Mouse (Mus musculus): ENCODE data around the gene Dnaic1. TPM values are rescaled to one million over a fixed set of nuclear protein-coding genes. Genes with fewer than 3 reads are reported as not detected.
A peak's percentile ranks its signal among the peaks of the same experiment; 100 is the strongest.

The Dnaic1 gene
- polyA plus RNA-seq, 1 experiment from 2014 or later: 0.62 TPM

GRCm38 (mm10) chr4:41635224-41635623 lies 65.6 kb downstream of the Dnaic1 start:
- Histone ChIP-seq H3K27me3 (ENCODE audit: control insufficient read depth, insufficient read depth, low read length) (no peaks in the 10 kb centered on the region), H3K36me3 (ENCODE audit: control insufficient read depth, insufficient read depth, low read length) (no peaks in the 10 kb centered on the region), H3K27ac (ENCODE audit: low read depth, low read length) (peak overlapping the region; percentile 34; the same call in 1 of the 2 replicates), H3K9ac (ENCODE audit: low read length) (no peak overlapping the region), H3K4me2 (ENCODE audit: low read depth) (no peak overlapping the region), H3K4me3 (ENCODE audit: low read depth, low read length) (no peak overlapping the region), H3K4me1 (ENCODE audit: control insufficient read depth, insufficient read depth, low read length) (peaks cover 57% of the 10 kb centered on the region), H3K9me3 (ENCODE audit: control insufficient read depth, low read length) (no peaks in the 10 kb centered on the region)
- ATAC-seq (ENCODE audit: insufficient read depth, low FRiP score, low TSS enrichment) (no peak), DNase-seq (ENCODE audit: low spot score) (no peak)
- WGBS: 73% methylated on average over 8 of the region's 8 CpGs

GRCm38 (mm10) chr4:41635906-41636305 lies 66.3 kb downstream of the Dnaic1 start:
- H3K36me3 ChIP-seq (ENCODE audit: control insufficient read depth, insufficient read depth, low read length): no peaks in the 10 kb centered on the region
- H3K27ac ChIP-seq (ENCODE audit: low read depth, low read length): peak overlapping the region; percentile 58

GRCm38 (mm10) chr4:41636366-41636765 lies 66.8 kb downstream of the Dnaic1 start:
- no peaks in the 10 kb centered on the region for H3K9me3 ChIP-seq (ENCODE audit: control insufficient read depth, low read length)
- H3K9ac ChIP-seq (ENCODE audit: low read length): no peak overlapping the region
- DNase-seq (ENCODE audit: low spot score) (no peak), ATAC-seq (ENCODE audit: insufficient read depth, low FRiP score, low TSS enrichment) (no peak)
- H3K27me3 ChIP-seq (ENCODE audit: control insufficient read depth, insufficient read depth, low read length): no peaks in the 10 kb centered on the region
- peak overlapping the region; percentile 58 for H3K27ac ChIP-seq (ENCODE audit: low read depth, low read length)
- H3K36me3 ChIP-seq (ENCODE audit: control insufficient read depth, insufficient read depth, low read length): no peaks in the 10 kb centered on the region
- H3K4me2 ChIP-seq (ENCODE audit: low read depth): no peak overlapping the region
- no peak overlapping the region for H3K4me3 ChIP-seq (ENCODE audit: low read depth, low read length)
- WGBS: 34% methylated on average over 7 of the region's 7 CpGs
- peaks cover 45% of the 10 kb centered on the region for H3K4me1 ChIP-seq (ENCODE audit: control insufficient read depth, insufficient read depth, low read length)

More at GRCm38 (mm10) chr4:41635906-41636305, 66.3 kb downstream of the Dnaic1 start:
- WGBS: 48% methylated on average over 2 of the region's 2 CpGs
- Histone ChIP-seq H3K9ac (ENCODE audit: low read length) (no peak overlapping the region), H3K4me3 (ENCODE audit: low read depth, low read length) (no peak overlapping the region), H3K27me3 (ENCODE audit: control insufficient read depth, insufficient read depth, low read length) (no peaks in the 10 kb centered on the region), H3K4me1 (ENCODE audit: control insufficient read depth, insufficient read depth, low read length) (peaks cover 50% of the 10 kb centered on the region), H3K9me3 (ENCODE audit: control insufficient read depth, low read length) (no peaks in the 10 kb centered on the region), H3K4me2 (ENCODE audit: low read depth) (no peak overlapping the region)
- ATAC-seq (ENCODE audit: insufficient read depth, low FRiP score, low TSS enrichment): no peak
- DNase-seq (ENCODE audit: low spot score): peak; percentile 59

GRCm38 (mm10) chr4:41636882-41637635 lies 67.5 kb downstream of the Dnaic1 start:
- no peaks in the 10 kb centered on the region for H3K27me3 ChIP-seq (ENCODE audit: control insufficient read depth, insufficient read depth, low read length)
- H3K27ac ChIP-seq (ENCODE audit: low read depth, low read length): no peak overlapping the region; the same call in 1 of the 2 replicates
- H3K4me2 ChIP-seq (ENCODE audit: low read depth): no peak overlapping the region
- no peak overlapping the region for H3K4me3 ChIP-seq (ENCODE audit: low read depth, low read length)
- ATAC-seq (ENCODE audit: insufficient read depth, low FRiP score, low TSS enrichment) (no peak), DNase-seq (ENCODE audit: low spot score) (no peak)
- H3K9me3 ChIP-seq (ENCODE audit: control insufficient read depth, low read length): no peaks in the 10 kb centered on the region
- H3K9ac ChIP-seq (ENCODE audit: low read length): no peak overlapping the region
- 77% methylated on average over 10 of the region's 10 CpGs for WGBS
- peaks cover 38% of the 10 kb centered on the region for H3K4me1 ChIP-seq (ENCODE audit: control insufficient read depth, insufficient read depth, low read length)
- no peaks in the 10 kb centered on the region for H3K36me3 ChIP-seq (ENCODE audit: control insufficient read depth, insufficient read depth, low read length)

- no peak overlapping the region for H3K4me3 ChIP-seq (ENCODE audit: low read depth, low read length)
- no peaks in the 10 kb centered on the region for H3K27me3 ChIP-seq (ENCODE audit: control insufficient read depth, insufficient read depth, low read length)
- H3K27ac ChIP-seq (ENCODE audit: low read depth, low read length): no peak overlapping the region
- WGBS: 95% methylated on average over 10 of the region's 10 CpGs
- no peak for ATAC-seq (ENCODE audit: insufficient read depth, low FRiP score, low TSS enrichment)
- no peaks in the 10 kb centered on the region for H3K36me3 ChIP-seq (ENCODE audit: control insufficient read depth, insufficient read depth, low read length)
- no peak for DNase-seq (ENCODE audit: low spot score)
- peaks cover 38% of the 10 kb centered on the region for H3K4me1 ChIP-seq (ENCODE audit: control insufficient read depth, insufficient read depth, low read length)
- H3K9ac ChIP-seq (ENCODE audit: low read length): peak overlapping the region; percentile 93
- peak overlapping the region; percentile 12; the same call in 1 of the 2 replicates for H3K4me2 ChIP-seq (ENCODE audit: low read depth)
- no peaks in the 10 kb centered on the region for H3K9me3 ChIP-seq (ENCODE audit: control insufficient read depth, low read length)
Observed at GRCm38 (mm10) chr4:41638186-41638731, 68.7 kb downstream of the Dnaic1 start.

GRCm38 (mm10) chr4:41638828-41639213 lies 69.2 kb downstream of the Dnaic1 start:
- Histone ChIP-seq H3K4me3 (ENCODE audit: low read depth, low read length) (peak overlapping the region; percentile 58), H3K4me2 (ENCODE audit: low read depth) (peak overlapping the region; percentile 87), H3K27me3 (ENCODE audit: control insufficient read depth, insufficient read depth, low read length) (no peaks in the 10 kb centered on the region), H3K9ac (ENCODE audit: low read length) (peak overlapping the region; percentile 93), H3K27ac (ENCODE audit: low read depth, low read length) (no peak overlapping the region), H3K9me3 (ENCODE audit: control insufficient read depth, low read length) (no peaks in the 10 kb centered on the region), H3K36me3 (ENCODE audit: control insufficient read depth, insufficient read depth, low read length) (no peaks in the 10 kb centered on the region), H3K4me1 (ENCODE audit: control insufficient read depth, insufficient read depth, low read length) (peaks cover 38% of the 10 kb centered on the region)
- ATAC-seq (ENCODE audit: insufficient read depth, low FRiP score, low TSS enrichment): no peak
- DNase-seq (ENCODE audit: low spot score): no peak
- 86% methylated on average over 6 of the region's 6 CpGs for WGBS

- ATAC-seq (ENCODE audit: insufficient read depth, low FRiP score, low TSS enrichment): no peak
- H3K27ac ChIP-seq (ENCODE audit: low read depth, low read length): peak overlapping the region; percentile 78
Observed at GRCm38 (mm10) chr4:41639214-41639841, 69.8 kb downstream of the Dnaic1 start.

GRCm38 (mm10) chr4:41639913-41640507 lies 70.4 kb downstream of the Dnaic1 start, which contains the start of gene Enho:
Gene Enho, minus strand, starts transcription at chr4:41640324.
- H3K27ac ChIP-seq (ENCODE audit: low read depth, low read length): peak within 1 kb of the TSS; percentile 78
- H3K9ac ChIP-seq (ENCODE audit: low read length): peak within 1 kb of the TSS; percentile 93
- peaks cover 38% of the 10 kb centered on the region for H3K4me1 ChIP-seq (ENCODE audit: control insufficient read depth, insufficient read depth, low read length)
- H3K4me3 ChIP-seq (ENCODE audit: low read depth, low read length): peak within 1 kb of the TSS; percentile 58
- H3K27me3 ChIP-seq (ENCODE audit: control insufficient read depth, insufficient read depth, low read length): no peaks in the 10 kb centered on the region
- no peaks in the 10 kb centered on the region for H3K9me3 ChIP-seq (ENCODE audit: control insufficient read depth, low read length)
- H3K4me2 ChIP-seq (ENCODE audit: low read depth): peak within 1 kb of the TSS; percentile 87
- H3K36me3 ChIP-seq (ENCODE audit: control insufficient read depth, insufficient read depth, low read length): no peaks in the 10 kb centered on the region
- ATAC-seq (ENCODE audit: insufficient read depth, low FRiP score, low TSS enrichment) (peak; percentile 92), DNase-seq (ENCODE audit: low spot score) (peak; percentile 97)
- 0% methylated on average over 68 of the region's 74 CpGs for WGBS

More at GRCm38 (mm10) chr4:41639214-41639841, 69.8 kb downstream of the Dnaic1 start:
- WGBS: 10% methylated on average over 10 of the region's 10 CpGs
- DNase-seq (ENCODE audit: low spot score): no peak
- no peaks in the 10 kb centered on the region for H3K27me3 ChIP-seq (ENCODE audit: control insufficient read depth, insufficient read depth, low read length)
- H3K4me2 ChIP-seq (ENCODE audit: low read depth): peak overlapping the region; percentile 87
- H3K36me3 ChIP-seq (ENCODE audit: control insufficient read depth, insufficient read depth, low read length): no peaks in the 10 kb centered on the region
- H3K9me3 ChIP-seq (ENCODE audit: control insufficient read depth, low read length): no peaks in the 10 kb centered on the region
- peak overlapping the region; percentile 93 for H3K9ac ChIP-seq (ENCODE audit: low read length)
- H3K4me3 ChIP-seq (ENCODE audit: low read depth, low read length): peak overlapping the region; percentile 58
- peaks cover 38% of the 10 kb centered on the region for H3K4me1 ChIP-seq (ENCODE audit: control insufficient read depth, insufficient read depth, low read length)

All from neural tube, embryonic 11.5 days (tissue).